Mouse (Mus musculus) right cerebral cortex, adult 18-20 months (tissue): ENCODE data around the gene Pla2g7.

Source experiments
- DNase-seq: peaks from one replicate; pipeline ENCODE4 v3.0.0; 2022; ENCODE audit warnings: mixed read lengths

The Pla2g7 gene

GRCm38 (mm10) chr17:43649641-43650436, 81.9 kb downstream of the Pla2g7 start:
- no peak for DNase-seq

GRCm38 (mm10) chr17:43651314-43652046, 83.6 kb downstream of the Pla2g7 start:
- DNase-seq, result no peak
